Mouse (Mus musculus): ENCODE data around the gene Lrrc8c. TPM values are rescaled to one million over a fixed set of nuclear protein-coding genes. Genes with fewer than 3 reads are reported as not detected.
A peak's percentile ranks its signal among the peaks of the same experiment; 100 is the strongest.

Gene Lrrc8c
- polyA plus RNA-seq, 2 experiments: 6.5 to 18.0 TPM

DNA sequence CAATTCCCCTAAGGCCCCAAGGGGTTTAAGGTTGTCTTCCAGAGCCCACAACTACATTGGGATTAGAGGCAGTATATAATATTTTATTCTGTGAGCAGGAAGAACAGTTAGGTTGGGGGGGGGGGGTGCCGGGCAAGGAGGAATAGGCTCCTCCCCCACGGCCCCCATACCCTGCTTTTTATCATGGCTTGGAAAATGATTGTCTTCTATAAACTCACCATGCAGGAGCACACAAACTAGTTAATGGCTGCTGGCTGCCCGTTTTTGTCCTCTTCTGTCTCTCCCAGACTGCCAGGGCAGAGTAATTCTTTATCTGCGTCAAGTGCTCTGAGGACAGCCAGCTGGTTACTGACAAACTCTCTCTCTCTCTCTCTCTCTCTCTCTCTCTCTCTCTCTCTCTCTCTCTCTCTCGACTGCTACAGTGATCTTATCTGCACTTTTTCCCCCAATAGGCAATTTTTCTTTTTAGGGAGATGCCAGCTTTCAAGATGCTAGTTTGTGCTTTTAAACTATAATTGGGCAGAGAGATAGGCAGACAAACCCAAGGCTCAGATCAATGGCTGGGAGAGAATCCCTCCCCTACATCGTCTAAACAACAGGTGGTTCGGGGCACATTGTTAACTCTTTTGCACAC, 1.1 kb upstream of the Lrrc8c start:
- Histone ChIP-seq H3K4me2 (ENCODE audit: low read depth) (peak overlapping the region; percentile 100), H3K36me3 (replicated peaks; ENCODE audit: control insufficient read depth, insufficient read depth, low read depth) (0 out of 2 replicates have a peak, but pooled peaks cover 4% of the 10 kb centered on the region), H3K27me3 (ENCODE audit: control insufficient read depth, insufficient read depth, low read length) (no peaks in the 10 kb centered on the region), H3K27ac (peak overlapping the region; percentile 9), H3K9me3 (ENCODE audit: control insufficient read depth, low read length) (no peaks in the 10 kb centered on the region), H3K4me3 (ENCODE audit: insufficient read depth in 1 of 2, low read depth in 2 of 2, low read length in 2 of 2) (peak overlapping the region; percentile 81 to 95), H3K4me1 (replicated peaks; ENCODE audit: control insufficient read depth in 2 of 2, insufficient read depth in 2 of 2, low read length in 1 of 2) (peaks cover 20 to 21% of the 10 kb centered on the region in 2 experiments), H3K9ac (replicated peaks) (peak overlapping the region; percentile 97)
- TF ChIP-seq CTCF (IDR thresholded peaks at IDR 0.05; ENCODE audit: low read depth): no peak
- TF ChIP-seq EP300 (IDR thresholded peaks at IDR 0.05; ENCODE audit: low read depth): no peak
- ATAC-seq (ENCODE audit: insufficient read depth) (no peak), DNase-seq (ENCODE audit: low read depth in 3 of 3, low spot score in 3 of 3) (no peak)
- WGBS (ENCODE audit: insufficient replicate concordance): 10% methylated on average over 7 of the region's 7 CpGs

DNA sequence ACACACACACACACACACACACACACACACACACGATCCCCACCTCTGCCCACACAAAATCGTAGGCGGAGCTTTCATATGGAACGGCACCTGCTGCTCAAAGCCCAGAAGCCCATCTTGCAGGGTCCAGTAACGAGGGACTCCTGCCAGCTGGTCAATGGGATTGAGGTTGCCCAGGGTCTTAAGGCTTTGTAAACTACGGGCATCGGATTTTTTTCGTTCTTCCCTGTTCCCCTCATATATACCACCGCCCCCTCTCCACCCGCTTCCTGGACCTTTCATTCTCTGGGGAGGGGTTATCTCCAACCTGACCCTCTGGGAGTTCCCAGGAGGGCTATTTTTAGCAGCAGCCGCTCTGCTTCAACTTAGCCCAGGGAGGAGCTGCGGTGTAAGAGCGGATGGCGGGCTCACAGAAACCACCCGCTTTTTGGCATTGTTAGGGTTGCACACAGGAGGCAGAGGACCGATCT, 527 bp upstream of the Lrrc8c start:
- peak; percentile 44 for ATAC-seq (ENCODE audit: insufficient read depth)
- Histone ChIP-seq H3K9me3 (ENCODE audit: control insufficient read depth, low read length) (no peaks in the 10 kb centered on the region), H3K4me3 (ENCODE audit: insufficient read depth in 1 of 2, low read depth in 2 of 2, low read length in 2 of 2) (peak overlapping the region; percentile 81 to 95), H3K9ac (replicated peaks) (peak overlapping the region; percentile 97), H3K36me3 (replicated peaks; ENCODE audit: control insufficient read depth, insufficient read depth, low read depth) (0 out of 2 replicates have a peak, but pooled peaks cover 4% of the 10 kb centered on the region), H3K27ac (peak overlapping the region; percentile 9), H3K27me3 (ENCODE audit: control insufficient read depth, insufficient read depth, low read length) (no peaks in the 10 kb centered on the region), H3K4me2 (ENCODE audit: low read depth) (peak overlapping the region; percentile 100), H3K4me1 (replicated peaks; ENCODE audit: control insufficient read depth in 2 of 2, insufficient read depth in 2 of 2, low read length in 1 of 2) (peaks cover 25% of the 10 kb centered on the region in 2 experiments)
- WGBS (ENCODE audit: insufficient replicate concordance): 1% methylated on average over 16 of the region's 16 CpGs
- peak in 1 of 3 experiments; percentile 51 for DNase-seq (ENCODE audit: low read depth in 3 of 3, low spot score in 3 of 3)
- TF ChIP-seq CTCF (IDR thresholded peaks at IDR 0.05; ENCODE audit: low read depth) (no peak), EP300 (IDR thresholded peaks at IDR 0.05; ENCODE audit: low read depth) (no peak)

DNA sequence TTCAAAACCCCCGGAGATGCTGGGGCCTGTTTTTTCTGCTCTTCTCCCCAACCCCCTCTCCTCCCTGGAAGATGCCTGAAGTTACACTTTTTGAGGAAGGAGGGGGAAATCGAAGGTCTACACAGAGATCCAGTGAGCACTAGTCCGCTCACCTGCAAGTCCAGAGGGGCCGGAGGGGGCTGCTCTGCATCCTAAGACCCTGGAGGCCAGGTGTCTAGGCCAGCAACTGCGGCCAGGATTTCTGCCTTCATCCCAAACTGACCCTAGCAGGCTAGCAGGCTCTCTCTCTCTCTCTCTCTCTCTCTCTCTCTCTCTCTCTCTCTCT, 750 bp downstream of the Lrrc8c start:
- peak overlapping the region; percentile 81 to 95 for H3K4me3 ChIP-seq (ENCODE audit: insufficient read depth in 1 of 2, low read depth in 2 of 2, low read length in 2 of 2)
- peak overlapping the region; percentile 58 for H3K27ac ChIP-seq
- TF ChIP-seq CTCF (IDR thresholded peaks at IDR 0.05; ENCODE audit: low read depth) (no peak), EP300 (IDR thresholded peaks at IDR 0.05; ENCODE audit: low read depth) (no peak)
- H3K9me3 ChIP-seq (ENCODE audit: control insufficient read depth, low read length): no peaks in the 10 kb centered on the region
- ATAC-seq (ENCODE audit: insufficient read depth) (no peak), DNase-seq (ENCODE audit: low read depth in 3 of 3, low spot score in 3 of 3) (no peak)
- peak overlapping the region; percentile 97 for H3K9ac ChIP-seq (replicated peaks)
- H3K4me1 ChIP-seq (replicated peaks; ENCODE audit: control insufficient read depth in 2 of 2, insufficient read depth in 2 of 2, low read length in 1 of 2): peaks cover 37 to 38% of the 10 kb centered on the region in 2 experiments
- 0 out of 2 replicates have a peak, but pooled peaks cover 4% of the 10 kb centered on the region for H3K36me3 ChIP-seq (replicated peaks; ENCODE audit: control insufficient read depth, insufficient read depth, low read depth)
- WGBS (ENCODE audit: insufficient replicate concordance): 8% methylated on average over 5 of the region's 5 CpGs
- H3K4me2 ChIP-seq (ENCODE audit: low read depth): peak overlapping the region; percentile 100
- no peaks in the 10 kb centered on the region for H3K27me3 ChIP-seq (ENCODE audit: control insufficient read depth, insufficient read depth, low read length)

DNA sequence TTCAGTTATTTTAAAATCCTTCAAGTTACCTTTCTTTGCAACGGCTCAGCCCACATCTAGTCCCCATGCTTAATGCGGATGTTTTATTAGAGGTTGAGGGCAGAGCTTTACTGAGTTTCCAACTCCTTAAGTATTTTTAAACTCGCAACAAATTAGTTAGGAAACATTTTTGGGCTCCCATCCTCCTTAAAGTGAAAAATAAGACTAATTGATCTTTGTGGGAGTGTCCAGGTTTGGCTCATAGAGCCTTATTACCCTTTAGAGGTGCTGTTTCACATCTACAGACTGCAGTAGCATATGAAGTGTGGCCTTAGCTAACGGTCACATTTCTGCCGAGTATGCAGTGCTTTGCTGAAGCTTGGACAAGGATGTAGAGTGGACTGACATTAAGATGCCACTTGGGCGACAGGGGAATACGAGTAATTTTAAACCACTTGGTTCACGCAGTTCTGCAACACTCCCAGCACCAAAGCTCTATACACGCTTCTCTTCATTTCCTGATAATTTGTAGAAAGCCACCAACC, 1.3 kb downstream of the Lrrc8c start:
- Histone ChIP-seq H3K4me3 (ENCODE audit: insufficient read depth in 1 of 2, low read depth in 2 of 2, low read length in 2 of 2) (peak overlapping the region; percentile 81 to 95), H3K9ac (replicated peaks) (peak overlapping the region; percentile 97), H3K4me1 (replicated peaks; ENCODE audit: control insufficient read depth in 2 of 2, insufficient read depth in 2 of 2, low read length in 1 of 2) (peaks cover 41 to 44% of the 10 kb centered on the region in 2 experiments), H3K27me3 (ENCODE audit: control insufficient read depth, insufficient read depth, low read length) (no peaks in the 10 kb centered on the region), H3K4me2 (ENCODE audit: low read depth) (peak overlapping the region; percentile 100), H3K9me3 (ENCODE audit: control insufficient read depth, low read length) (no peaks in the 10 kb centered on the region), H3K27ac (peak overlapping the region; percentile 58), H3K36me3 (replicated peaks; ENCODE audit: control insufficient read depth, insufficient read depth, low read depth) (0 out of 2 replicates have a peak, but pooled peaks cover 4% of the 10 kb centered on the region)
- WGBS (ENCODE audit: insufficient replicate concordance): 31% methylated on average over 9 of the region's 9 CpGs
- ATAC-seq (ENCODE audit: insufficient read depth) (no peak), DNase-seq (ENCODE audit: low read depth in 3 of 3, low spot score in 3 of 3) (no peak)
- TF ChIP-seq CTCF (IDR thresholded peaks at IDR 0.05; ENCODE audit: low read depth) (no peak), EP300 (IDR thresholded peaks at IDR 0.05; ENCODE audit: low read depth) (no peak)

DNA sequence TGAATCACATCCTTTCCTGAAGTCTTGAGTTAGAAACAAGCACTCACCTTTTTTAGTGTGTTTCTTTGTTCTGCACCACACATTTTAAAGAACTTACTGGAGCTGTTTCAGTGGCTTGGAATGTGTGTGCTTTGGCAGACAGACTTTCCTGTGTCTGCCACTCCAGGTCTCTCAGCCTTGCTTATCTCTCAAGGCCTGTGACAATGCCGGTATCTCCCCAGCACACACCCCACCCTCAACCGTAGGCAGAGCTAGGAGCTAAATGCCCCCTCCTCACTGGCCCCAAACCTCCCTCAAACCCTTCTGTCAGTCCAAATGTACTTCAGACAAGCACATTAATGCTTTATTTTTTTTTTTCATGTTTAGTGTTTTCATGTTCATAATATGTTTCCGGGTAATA, 4.3 kb downstream of the Lrrc8c start:
- ATAC-seq (ENCODE audit: insufficient read depth): peak; percentile 52
- H3K27ac ChIP-seq: peak overlapping the region; percentile 77
- 8% methylated on average over 3 of the region's 3 CpGs for WGBS (ENCODE audit: insufficient replicate concordance)

More for the DNA sequence above, 4.3 kb downstream of the Lrrc8c start:
- H3K9ac ChIP-seq (replicated peaks): peak overlapping the region; percentile 53
- DNase-seq (ENCODE audit: low read depth in 3 of 3, low spot score in 3 of 3): peak; percentile 57 to 69 (median 67)
- peak overlapping the region; percentile 22 to 40; a peak in 3 of 4 replicates for H3K4me3 ChIP-seq (ENCODE audit: insufficient read depth in 1 of 2, low read depth in 2 of 2, low read length in 2 of 2)
- peaks cover 64 to 67% of the 10 kb centered on the region in 2 experiments for H3K4me1 ChIP-seq (replicated peaks; ENCODE audit: control insufficient read depth in 2 of 2, insufficient read depth in 2 of 2, low read length in 1 of 2)
- TF ChIP-seq EP300 (IDR thresholded peaks at IDR 0.05; ENCODE audit: low read depth) (peak; percentile 92), CTCF (IDR thresholded peaks at IDR 0.05; ENCODE audit: low read depth) (no peak)
- H3K4me2 ChIP-seq (ENCODE audit: low read depth): peak overlapping the region; percentile 72
- no peaks in the 10 kb centered on the region for H3K27me3 ChIP-seq (ENCODE audit: control insufficient read depth, insufficient read depth, low read length)
- peaks cover 9% of the 10 kb centered on the region; the same call in 1 of the 2 replicates for H3K36me3 ChIP-seq (replicated peaks; ENCODE audit: control insufficient read depth, insufficient read depth, low read depth)
- H3K9me3 ChIP-seq (ENCODE audit: control insufficient read depth, low read length): no peaks in the 10 kb centered on the region

Measured in liver, embryonic 14.5 days (tissue).